Mouse (Mus musculus) embryonic facial prominence, embryonic 14.5 days (tissue): ENCODE results near the gene Cmc1. TPM values are rescaled to one million over a fixed set of nuclear protein-coding genes. Genes with fewer than 3 reads are reported as not detected.

Source experiments
- ATAC-seq: fragments of 200-750 bp; cut with Nextera tagmentation; 2 replicates; pipeline ENCODE4 v1.8.0; 2017; ENCODE audit warnings: low read depth, moderate number of reproducible peaks, moderate TSS enrichment
- DNase-seq: peaks from one replicate; pipeline ENCODE4 v3.0.0-alpha.2; 2015; ENCODE audit warnings: low spot score
- H3K27ac ChIP-seq: fragments of 300-500 bp; sonication (generic); replicated peaks from 2 replicates; pipeline ENCODE4 v1.5.1; 2014; ENCODE audit warnings: low read depth, mild to moderate bottlenecking, low read length, moderate library complexity
- H3K27me3 ChIP-seq: fragments of 300-500 bp; sonication (generic); replicated peaks from 2 replicates; pipeline ENCODE4 v1.6.1; 2014; ENCODE audit warnings: low read length; ENCODE audit not compliant: control insufficient read depth, insufficient read depth
- H3K36me3 ChIP-seq: fragments of 300-500 bp; sonication (generic); 2 replicates; pipeline ENCODE4 v1.6.1; 2014; ENCODE audit warnings: low read length, mixed read lengths; ENCODE audit not compliant: control insufficient read depth, insufficient read depth
- H3K4me1 ChIP-seq: fragments of 300-500 bp; sonication (generic); 2 replicates; pipeline ENCODE4 v1.6.1; 2014; ENCODE audit warnings: antibody characterized with exemption, low read length; ENCODE audit not compliant: control insufficient read depth, insufficient read depth
- H3K4me2 ChIP-seq: fragments of 300-500 bp; sonication (generic); 2 replicates; pipeline ENCODE4 v1.6.1; 2014; ENCODE audit warnings: low read depth, mild to moderate bottlenecking, low read length, moderate library complexity, mixed read lengths
- H3K4me3 ChIP-seq: fragments of 300-500 bp; sonication (generic); 2 replicates; pipeline ENCODE4 v1.5.1; 2014; ENCODE audit warnings: low read depth, mild to moderate bottlenecking, low read length
- H3K9ac ChIP-seq: fragments of 300-500 bp; sonication (generic); 2 replicates; pipeline ENCODE4 v1.6.1; 2014; ENCODE audit warnings: low read depth, mild to moderate bottlenecking, low read length, moderate library complexity, mixed read lengths
- H3K9me3 ChIP-seq: fragments of 300-500 bp; sonication (generic); 2 replicates; pipeline ENCODE4 v1.6.1; 2016; ENCODE audit warnings: low read length; ENCODE audit not compliant: control insufficient read depth
- WGBS: fragments of 180-500 bp; shearing (Covaris S2); extraction: QIAGEN DNeasy Blood & Tissue Kit; methylation state at CpG from one replicate; pipeline ENCODE4 v1.1.7; 2014; 5-methylcytosine and 5-hydroxymethylcytosine counted together
- polyA plus RNA-seq: library from polyadenylated mRNA; unstranded; fragments of >200 nt; fragmentation: Nextera tagmentation; extraction: Ambion mirVana; gene quantifications from 2 replicates; pipeline ENCODE4 v1.2.1, GENCODE M21; 2014

Gene Cmc1
- polyA plus RNA-seq, 1 experiment from 2014 or later: 49.1 TPM

DNA sequence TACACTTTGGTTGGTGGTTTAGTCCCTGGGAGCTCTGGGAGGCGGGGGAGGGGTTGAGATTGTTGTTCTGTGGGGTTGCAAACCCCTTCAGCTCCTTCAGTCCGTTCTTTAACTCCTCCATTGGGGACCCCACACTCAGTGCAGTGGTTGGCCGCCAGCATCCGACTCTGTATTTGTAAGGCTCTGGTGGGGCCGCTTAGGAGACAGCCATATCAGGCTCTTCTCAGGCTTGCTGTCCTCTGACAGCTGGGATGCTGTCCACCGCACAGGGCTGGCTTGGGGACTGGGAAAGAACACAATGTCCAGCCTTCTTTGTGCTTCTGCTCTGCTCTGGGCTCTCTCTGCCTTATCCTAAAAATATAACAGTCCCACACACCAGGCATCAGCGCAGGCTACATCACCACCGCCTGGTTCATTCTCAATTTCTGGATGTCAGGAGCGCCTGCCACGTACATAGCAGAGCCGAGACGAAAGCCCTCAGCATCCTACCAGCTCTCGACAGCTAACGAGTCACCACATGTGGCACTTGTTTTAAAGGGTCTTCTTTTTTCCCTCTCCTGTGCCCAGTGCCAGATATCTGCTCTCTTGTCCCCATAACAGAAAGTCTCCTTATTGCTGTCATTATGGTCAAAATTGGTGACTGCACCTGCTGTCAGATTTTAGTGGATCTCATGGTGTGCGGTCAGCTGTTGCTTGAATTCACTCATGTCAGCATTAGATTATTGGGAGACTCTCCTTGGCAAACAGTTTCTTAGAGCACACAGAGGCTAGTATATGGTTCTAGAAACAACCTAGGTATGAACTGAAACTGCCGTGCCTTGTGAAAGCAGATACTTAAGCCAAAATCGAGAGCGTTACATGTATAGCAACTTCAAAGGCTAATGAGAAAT is 29.4 kb upstream of the Cmc1 start:
- Histone ChIP-seq H3K4me3 (no peak overlapping the region), H3K9me3 (no peaks in the 10 kb centered on the region), H3K4me2 (no peak overlapping the region), H3K4me1 (no peaks in the 10 kb centered on the region), H3K27me3 (no peaks in the 10 kb centered on the region), H3K36me3 (no peaks in the 10 kb centered on the region), H3K27ac (no peak overlapping the region), H3K9ac (no peak overlapping the region)
- 85% methylated on average over 18 of the region's 18 CpGs for WGBS
- no peak for DNase-seq
- no peak for ATAC-seq

DNA sequence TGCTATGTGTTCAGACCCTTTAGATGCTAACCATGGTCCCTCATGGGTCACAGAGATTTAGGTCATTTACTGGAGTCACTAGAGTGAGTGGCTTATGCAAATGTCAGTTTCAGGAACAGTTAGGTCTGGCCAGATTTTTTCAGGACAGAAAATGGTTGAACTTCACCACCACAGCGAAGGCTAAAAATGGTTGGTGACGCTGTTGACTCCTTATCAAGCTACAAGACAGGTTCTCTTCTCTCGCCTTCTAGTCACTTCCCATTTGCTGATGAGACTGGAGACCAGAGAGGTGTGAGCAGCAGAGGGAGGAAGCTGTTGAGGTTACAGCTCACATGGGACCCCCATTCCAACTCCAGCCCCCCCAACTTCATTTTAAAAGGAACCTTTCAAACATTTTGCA is 26.7 kb upstream of the Cmc1 start:
- H3K4me2 ChIP-seq: no peak overlapping the region
- H3K27me3 ChIP-seq: no peaks in the 10 kb centered on the region
- H3K9me3 ChIP-seq: peaks cover 11% of the 10 kb centered on the region; the same call in 1 of the 2 replicates
- WGBS: 90% methylated on average over 3 of the region's 3 CpGs
- no peak overlapping the region for H3K9ac ChIP-seq
- no peaks in the 10 kb centered on the region for H3K36me3 ChIP-seq
- H3K4me3 ChIP-seq: no peak overlapping the region
- DNase-seq: no peak
- no peak overlapping the region for H3K27ac ChIP-seq
- no peak for ATAC-seq
- H3K4me1 ChIP-seq: no peaks in the 10 kb centered on the region

DNA sequence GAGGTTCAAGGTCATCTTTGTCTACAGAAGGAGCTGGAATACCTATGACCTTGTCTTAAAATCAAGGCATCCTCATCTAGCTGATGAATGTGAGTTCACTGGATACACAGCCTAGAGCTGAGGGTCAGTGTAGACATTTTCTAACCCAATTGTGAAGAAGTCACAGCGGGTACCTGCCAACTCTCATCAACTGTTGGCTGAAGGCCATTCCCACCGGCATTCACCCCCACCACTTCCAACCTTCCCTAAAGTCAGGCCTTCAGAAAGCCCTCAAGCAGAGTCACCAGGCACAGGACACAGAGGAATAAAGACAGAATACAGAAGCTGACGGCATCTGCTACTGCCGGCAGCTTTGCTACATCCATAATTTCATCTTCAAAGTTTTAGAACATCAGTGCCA is 25.4 kb upstream of the Cmc1 start:
- Histone ChIP-seq H3K36me3 (no peaks in the 10 kb centered on the region), H3K27ac (no peak overlapping the region), H3K4me3 (no peak overlapping the region), H3K27me3 (no peaks in the 10 kb centered on the region), H3K9ac (no peak overlapping the region), H3K4me1 (no peaks in the 10 kb centered on the region), H3K9me3 (peaks cover 15% of the 10 kb centered on the region; the same call in 1 of the 2 replicates), H3K4me2 (no peak overlapping the region)
- ATAC-seq (no peak), DNase-seq (no peak)
- WGBS: 65% methylated on average over 4 of the region's 4 CpGs

DNA sequence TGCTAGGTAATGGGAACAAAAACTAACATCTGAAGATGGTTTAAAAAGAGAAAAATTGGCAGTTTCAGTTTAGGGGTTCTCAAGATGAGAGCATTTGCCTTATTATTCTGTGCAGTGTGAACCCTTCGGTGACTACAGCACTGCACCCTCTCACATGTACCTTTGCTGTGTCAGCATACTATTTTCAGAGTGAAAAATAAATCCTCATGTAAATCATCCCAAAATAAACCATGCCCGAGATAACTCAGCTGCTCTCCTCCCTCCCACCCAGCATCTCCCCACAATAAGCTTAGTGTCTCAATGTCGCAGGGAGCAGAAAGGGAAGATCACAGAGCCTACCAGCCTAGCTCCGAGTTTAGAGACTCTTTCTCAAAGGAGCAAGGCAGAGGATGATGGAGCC is 23.1 kb upstream of the Cmc1 start:
- H3K27ac ChIP-seq: no peak overlapping the region

DNA sequence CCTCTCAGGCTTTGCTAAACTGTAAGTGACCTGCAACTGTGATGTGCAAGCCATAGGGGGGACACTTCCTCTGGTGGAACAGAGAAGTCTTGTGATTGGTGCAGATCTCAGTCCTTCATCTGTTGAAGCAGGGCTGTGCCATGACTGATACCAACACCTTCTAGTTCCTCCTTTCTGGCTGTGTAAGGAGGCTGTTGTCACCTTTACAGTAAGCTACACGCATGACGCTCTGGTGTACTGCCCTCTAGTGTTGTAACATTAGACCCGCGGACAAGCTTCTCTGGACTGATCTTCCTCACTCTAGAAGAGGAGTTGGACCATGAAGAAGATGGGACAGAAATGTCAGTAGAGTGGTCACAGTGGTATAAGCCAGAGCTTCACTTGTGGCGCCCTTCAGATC is 18.6 kb upstream of the Cmc1 start:
- Histone ChIP-seq H3K9me3 (peaks cover 12% of the 10 kb centered on the region; the same call in 1 of the 2 replicates), H3K4me1 (no peaks in the 10 kb centered on the region), H3K27ac (no peak overlapping the region), H3K4me2 (no peak overlapping the region), H3K9ac (no peak overlapping the region), H3K36me3 (no peaks in the 10 kb centered on the region), H3K4me3 (no peak overlapping the region), H3K27me3 (no peaks in the 10 kb centered on the region)
- ATAC-seq (no peak), DNase-seq (no peak)
- 34% methylated on average over 5 of the region's 5 CpGs for WGBS

More for the DNA sequence above, 23.1 kb upstream of the Cmc1 start:
- ATAC-seq (no peak), DNase-seq (no peak)
- H3K4me1 ChIP-seq: no peaks in the 10 kb centered on the region
- H3K9ac ChIP-seq: no peak overlapping the region
- WGBS: 85% methylated on average over 4 of the region's 4 CpGs
- H3K9me3 ChIP-seq: peaks cover 15% of the 10 kb centered on the region; the same call in 1 of the 2 replicates
- no peaks in the 10 kb centered on the region for H3K36me3 ChIP-seq
- no peak overlapping the region for H3K4me2 ChIP-seq
- no peak overlapping the region for H3K4me3 ChIP-seq
- no peaks in the 10 kb centered on the region for H3K27me3 ChIP-seq

DNA sequence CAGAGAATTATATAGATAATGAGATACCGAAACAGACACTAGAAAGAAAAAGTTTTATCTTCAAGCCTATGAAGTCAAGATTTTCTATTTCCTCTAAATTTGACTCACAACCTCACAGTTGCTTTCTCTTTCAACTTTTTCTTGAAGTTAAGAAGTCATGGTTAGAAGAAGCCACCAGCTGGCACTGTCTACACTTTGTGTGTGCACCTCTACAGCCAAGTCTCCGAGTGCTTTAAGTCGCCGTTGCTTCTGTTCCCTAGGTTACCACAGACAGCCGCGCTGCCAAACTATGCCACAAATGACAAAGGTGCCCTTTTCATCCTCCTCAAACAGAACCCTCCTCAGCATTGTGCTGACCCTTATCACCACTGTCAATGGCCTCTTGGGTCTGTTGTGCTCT is 17.6 kb upstream of the Cmc1 start:
- Histone ChIP-seq H3K36me3 (no peaks in the 10 kb centered on the region), H3K9ac (no peak overlapping the region), H3K4me3 (no peak overlapping the region), H3K9me3 (0 out of 2 replicates have a peak, but pooled peaks cover 4% of the 10 kb centered on the region), H3K4me1 (no peaks in the 10 kb centered on the region), H3K27me3 (no peaks in the 10 kb centered on the region), H3K4me2 (no peak overlapping the region), H3K27ac (no peak overlapping the region)
- 89% methylated on average over 6 of the region's 6 CpGs for WGBS
- DNase-seq (no peak), ATAC-seq (no peak)

DNA sequence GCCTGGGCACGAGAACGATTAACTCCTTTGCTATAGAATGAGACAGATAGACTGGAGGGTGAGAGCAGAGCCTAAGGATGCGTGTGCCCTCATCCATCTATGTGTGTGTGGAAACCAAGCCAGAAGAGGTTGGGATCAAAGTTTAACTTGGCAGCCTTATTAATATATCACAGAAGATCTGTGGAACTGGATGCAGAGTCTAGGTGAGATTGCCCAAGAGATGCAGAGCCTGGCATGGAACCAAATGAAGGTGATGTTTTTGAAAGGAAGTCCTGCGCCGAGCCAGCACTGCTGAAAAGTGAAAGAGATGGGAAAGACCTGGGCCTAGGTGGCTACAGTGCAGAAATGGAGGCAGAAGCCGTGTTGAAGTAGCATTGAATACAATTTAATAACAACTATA is 11.6 kb upstream of the Cmc1 start:
- Histone ChIP-seq H3K4me2 (no peak overlapping the region), H3K27ac (no peak overlapping the region), H3K27me3 (no peaks in the 10 kb centered on the region), H3K4me1 (no peaks in the 10 kb centered on the region), H3K4me3 (no peak overlapping the region), H3K9me3 (no peaks in the 10 kb centered on the region), H3K36me3 (no peaks in the 10 kb centered on the region), H3K9ac (no peak overlapping the region)
- WGBS: 89% methylated on average over 6 of the region's 6 CpGs
- DNase-seq (no peak), ATAC-seq (no peak)

DNA sequence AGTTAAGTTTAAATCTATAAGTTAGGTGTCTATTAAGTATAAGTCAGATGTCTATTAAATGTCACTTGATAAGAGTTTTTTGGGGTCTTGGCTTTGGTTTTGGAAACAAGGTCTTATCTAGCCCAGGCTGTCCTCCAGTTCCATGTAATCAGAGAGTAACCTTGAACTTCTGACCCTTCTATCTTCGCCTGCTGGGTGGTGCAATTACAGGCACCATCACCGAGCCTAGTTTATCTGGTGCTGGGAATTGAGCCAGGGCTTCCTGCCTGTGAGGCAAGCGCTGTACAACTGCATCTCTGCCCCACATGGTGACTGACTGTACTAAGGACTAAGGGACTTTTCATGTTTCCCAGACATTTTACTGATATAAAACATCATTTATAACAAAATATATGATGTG is 10.0 kb upstream of the Cmc1 start:
- Histone ChIP-seq H3K27ac (no peak overlapping the region), H3K27me3 (no peaks in the 10 kb centered on the region), H3K9ac (no peak overlapping the region), H3K9me3 (no peaks in the 10 kb centered on the region), H3K4me2 (no peak overlapping the region), H3K4me3 (no peak overlapping the region), H3K36me3 (no peaks in the 10 kb centered on the region), H3K4me1 (no peaks in the 10 kb centered on the region)
- 62% methylated on average over 3 of the region's 3 CpGs for WGBS
- DNase-seq (no peak), ATAC-seq (no peak)

DNA sequence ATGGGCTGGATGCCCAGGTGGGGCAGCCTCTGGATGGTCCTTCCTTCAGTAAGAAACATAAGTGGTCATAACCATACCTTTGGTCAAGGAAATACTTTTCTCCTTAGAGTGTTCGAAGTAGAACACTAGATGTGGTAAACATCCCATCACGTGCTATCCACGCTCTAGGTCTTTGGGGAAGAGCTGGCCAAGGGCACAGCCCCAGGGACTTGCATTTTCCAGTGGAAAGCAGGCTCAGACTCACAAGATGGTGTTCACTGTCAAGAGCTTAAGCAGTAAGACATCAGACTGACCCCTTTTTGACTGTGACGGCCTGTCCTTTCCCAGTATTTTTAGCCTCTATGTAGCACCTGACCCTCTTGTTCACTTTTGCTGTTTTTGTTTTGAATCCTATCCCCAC is 8.2 kb upstream of the Cmc1 start:
- 92% methylated on average over 4 of the region's 4 CpGs for WGBS
- DNase-seq: no peak

More for the DNA sequence above, 8.2 kb upstream of the Cmc1 start:
- Histone ChIP-seq H3K27me3 (no peaks in the 10 kb centered on the region), H3K4me1 (no peaks in the 10 kb centered on the region), H3K36me3 (no peaks in the 10 kb centered on the region), H3K27ac (no peak overlapping the region), H3K9ac (no peak overlapping the region), H3K9me3 (no peaks in the 10 kb centered on the region), H3K4me2 (no peak overlapping the region), H3K4me3 (no peak overlapping the region)
- no peak for ATAC-seq
